Mouse (Mus musculus) CH12.LX (cell line): ENCODE results near the gene Mt1. TPM values are rescaled to one million over a fixed set of nuclear protein-coding genes. Genes with fewer than 3 reads are reported as not detected.

Experiments
- DNase-seq: peaks from one replicate; pipeline ENCODE4 v3.0.0-alpha.2; 2013; ENCODE audit errors: extremely low read depth
- H3K27ac ChIP-seq: 2 replicates; pipeline ENCODE4 v1.5.1; 2012; ENCODE audit warnings: low read depth, mild to moderate bottlenecking, control low read depth, moderate library complexity; ENCODE audit not compliant: insufficient read depth
- H3K27me3 ChIP-seq: replicated peaks from 2 replicates; pipeline ENCODE3; 2012; ENCODE audit warnings: inconsistent platforms
- H3K36me3 ChIP-seq, 2 experiments: replicated peaks in 1 of 2; 2 replicates each; pipeline versions ENCODE3 to v1.6.1; 2012; ENCODE audit warnings: inconsistent platforms in 1 of 2, low read length in 1 of 2, mild to moderate bottlenecking in 1 of 2, mixed read lengths in 1 of 2, moderate library complexity in 1 of 2; ENCODE audit not compliant: control insufficient read depth in 1 of 2, insufficient read depth in 1 of 2
- H3K4me1 ChIP-seq, 2 experiments: 2 replicates each; pipeline ENCODE4 v1.6.1; 2012; ENCODE audit warnings: inconsistent platforms in 1 of 2, moderate library complexity in 1 of 2; ENCODE audit not compliant: insufficient read depth in 2 of 2, control insufficient read depth in 1 of 2
- H3K4me2 ChIP-seq: 2 replicates; pipeline ENCODE4 v1.6.1; 2012; ENCODE audit warnings: low read depth, mild to moderate bottlenecking, control low read depth; ENCODE audit not compliant: poor library complexity, insufficient read depth, severe bottlenecking
- H3K4me3 ChIP-seq, 3 experiments: fragments of 150-350 bp in 1 of 3; sonication (generic) in 1 of 3; replicated peaks in 1 of 3; 2 replicates each; pipeline versions ENCODE3 to v1.5.1; 2011 to 2012; ENCODE audit warnings: low read depth in 2 of 3, low read length in 2 of 3, mild to moderate bottlenecking in 2 of 3, moderate library complexity in 2 of 3, control low read depth in 1 of 3, improper control_type of control experiment in 1 of 3, inconsistent platforms in 1 of 3, mixed read lengths in 1 of 3; ENCODE audit not compliant: poor library complexity in 1 of 3
- H3K79me2 ChIP-seq: replicated peaks from 2 replicates; pipeline ENCODE4 v1.6.1; 2012; ENCODE audit warnings: mild to moderate bottlenecking, moderate library complexity; ENCODE audit not compliant: control insufficient read depth, poor library complexity, insufficient read depth, severe bottlenecking; ENCODE audit errors: extremely low read depth
- H3K9ac ChIP-seq: 2 replicates; pipeline ENCODE4 v1.6.1; 2012; ENCODE audit warnings: low read depth, mild to moderate bottlenecking, control low read depth, moderate library complexity; ENCODE audit not compliant: insufficient read depth
- H3K9me3 ChIP-seq: replicated peaks from 2 replicates; pipeline ENCODE3; 2012; ENCODE audit warnings: low read length, inconsistent platforms, mixed read lengths
- CHD1 ChIP-seq: IDR thresholded peaks from 2 replicates; pipeline ENCODE4 v1.6.1; 2012; ENCODE audit warnings: low read depth, low read length, improper control_type of control experiment, inconsistent platforms
- E2F4 ChIP-seq: IDR thresholded peaks from 2 replicates; pipeline ENCODE4 v1.6.1; 2011; ENCODE audit warnings: low read depth, low read length, improper control_type of control experiment; ENCODE audit not compliant: insufficient replicate concordance
- EP300 ChIP-seq: IDR thresholded peaks from 2 replicates; pipeline ENCODE4 v1.6.1; 2011; ENCODE audit warnings: low read length, improper control_type of control experiment
- ETS1 ChIP-seq: conservative IDR thresholded peaks from 2 replicates; pipeline ENCODE4 v1.6.1; 2012; ENCODE audit warnings: low read depth, mild to moderate bottlenecking, inconsistent platforms, low read length, improper control_type of control experiment, moderate library complexity
- IRF4 ChIP-seq: IDR thresholded peaks from 2 replicates; pipeline ENCODE4 v1.6.1; 2014; ENCODE audit warnings: low read depth, mild to moderate bottlenecking, inconsistent platforms, low read length, improper control_type of control experiment
- JUN ChIP-seq: IDR thresholded peaks from 2 replicates; pipeline ENCODE4 v1.6.1; 2011; ENCODE audit warnings: low read depth, mild to moderate bottlenecking, low read length, improper control_type of control experiment, moderate library complexity; ENCODE audit not compliant: insufficient read depth
- MAFK ChIP-seq: IDR thresholded peaks from 2 replicates; pipeline ENCODE4 v1.6.1; 2011; ENCODE audit warnings: low read length, improper control_type of control experiment; ENCODE audit not compliant: insufficient replicate concordance
- MYC ChIP-seq: IDR thresholded peaks from 2 replicates; pipeline ENCODE4 v1.6.1; 2011; ENCODE audit warnings: low read depth, mild to moderate bottlenecking, improper control_type of control experiment, low read length
- NELFE ChIP-seq: IDR thresholded peaks from 2 replicates; pipeline ENCODE4 v1.6.1; 2011; ENCODE audit warnings: low read depth, low read length, improper control_type of control experiment
- NRF1 ChIP-seq: IDR thresholded peaks from 2 replicates; pipeline ENCODE4 v1.6.1; 2014; ENCODE audit warnings: low read depth, mild to moderate bottlenecking, inconsistent platforms, low read length, improper control_type of control experiment, moderate library complexity
- POLR2A ChIP-seq: IDR thresholded peaks from 2 replicates; pipeline ENCODE4 v1.6.1; 2011; ENCODE audit warnings: low read depth, mild to moderate bottlenecking, improper control_type of control experiment, low read length
- POLR2AphosphoS2 ChIP-seq: IDR thresholded peaks from 2 replicates; pipeline ENCODE4 v1.6.1; 2011; ENCODE audit warnings: low read depth, low read length, improper control_type of control experiment
- RAD21 ChIP-seq: IDR thresholded peaks from 2 replicates; pipeline ENCODE4 v1.6.1; 2011; ENCODE audit warnings: low read depth, mild to moderate bottlenecking, low read length, improper control_type of control experiment, moderate library complexity
- SMC3 ChIP-seq: IDR thresholded peaks from 2 replicates; pipeline ENCODE4 v1.6.1; 2011; ENCODE audit warnings: low read depth, low read length, improper control_type of control experiment
- TCF12 ChIP-seq: IDR thresholded peaks from 2 replicates; pipeline ENCODE4 v1.6.1; 2014; ENCODE audit warnings: low read depth, mild to moderate bottlenecking, inconsistent platforms, low read length, improper control_type of control experiment
- ZC3H11A ChIP-seq: IDR thresholded peaks from 2 replicates; pipeline ENCODE4 v1.6.1; 2012; ENCODE audit warnings: low read depth, mild to moderate bottlenecking, inconsistent platforms, low read length, improper control_type of control experiment
- ZKSCAN1 ChIP-seq: IDR thresholded peaks from 2 replicates; pipeline ENCODE4 v1.6.1; 2012; ENCODE audit warnings: low read depth, inconsistent platforms, low read length, improper control_type of control experiment, borderline replicate concordance
- ZMIZ1 ChIP-seq: IDR thresholded peaks from 2 replicates; pipeline ENCODE4 v1.6.1; 2012; ENCODE audit warnings: low read depth, mild to moderate bottlenecking, inconsistent platforms, low read length, improper control_type of control experiment
- ZNF384 ChIP-seq: IDR thresholded peaks from 2 replicates; pipeline ENCODE4 v1.6.1; 2012; ENCODE audit warnings: low read depth, low read length, improper control_type of control experiment, inconsistent platforms
- dilution Hi-C: fragments of 300-500 bp; cut with MboI; formaldehyde crosslinking; loops from 2 replicates; pipeline ENCODE4 v1.14.3; 2020; ENCODE audit warnings: low sequenced_read_pairs; ENCODE audit not compliant: extremely low pct_unique_long_range_greater_than_20kb, extremely low pct_ligation_motif_present
- in situ Hi-C: fragments of 300-500 bp; cut with MboI; formaldehyde crosslinking; loops from 3 replicates; pipeline ENCODE4 v1.14.3; 2019; ENCODE audit warnings: low sequenced_read_pairs, low pct_ligation_motif_present, low pct_unique_long_range_greater_than_20kb, mixed read lengths
- polyA plus RNA-seq: library from polyadenylated mRNA; unstranded; fragments of >175 nt; gene quantifications from 2 replicates; pipeline ENCODE4 v1.2.1, GENCODE M21; 2012; ENCODE audit warnings: low read depth; ENCODE audit not compliant: insufficient read length
- total RNA-seq, 2 experiments: library from RNA; depleted of rRNA; stranded (reverse); fragments of 300-350 nt in 1 of 2; fragments of >200 nt in 1 of 2; gene quantifications; 2 replicates each; pipeline ENCODE4 v1.2.3; 2012 to 2014

Gene Mt1
- total and polyA plus RNA-seq, 3 experiments, result 19.9 to 239 (median 62.7) TPM

- peak; percentile 41; the same call in 1 of the 2 replicates for TF ChIP-seq JUN
- no peak for TF ChIP-seq RAD21
- TF ChIP-seq EP300, result 0 out of 2 replicates have a peak, but pooled peaks have one; percentile 43
- no peak for TF ChIP-seq ZKSCAN1
- 0 out of 2 replicates have a peak, but pooled peaks have one; percentile 30 for TF ChIP-seq E2F4
- peak; percentile 32 for TF ChIP-seq NRF1
Observed at GRCm38 (mm10) chr8:94191101-94191691, 12.3 kb downstream of the Mt1 start (continued).

DNA sequence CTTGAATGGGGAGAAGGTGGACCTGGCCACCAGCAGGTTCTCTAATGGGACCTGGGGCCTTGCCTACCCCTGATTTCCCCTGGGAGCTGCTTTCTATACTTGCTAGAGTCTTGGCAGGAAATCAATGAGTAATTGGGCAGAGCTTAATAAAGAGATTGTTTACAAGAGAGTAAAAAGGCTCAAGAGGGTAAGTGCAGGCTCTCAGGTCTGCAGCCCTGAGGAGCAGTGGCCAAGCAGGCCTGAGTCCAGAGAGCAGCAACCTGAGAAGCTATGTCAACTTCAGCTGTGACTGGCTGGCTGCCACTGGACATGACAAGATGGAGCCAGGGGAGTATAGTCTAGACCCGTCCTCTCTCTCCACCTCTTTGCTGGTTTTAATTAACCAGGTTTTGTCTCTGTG, 14.0 kb downstream of the Mt1 start:
- H3K4me3 ChIP-seq, result no peak overlapping the region
- H3K4me1 ChIP-seq, result peaks cover 15 to 21% of the 10 kb centered on the region in 2 experiments
- H3K4me2 ChIP-seq, result no peak overlapping the region
- no peaks in the 10 kb centered on the region for H3K9me3 ChIP-seq
- H3K36me3 ChIP-seq, result no peaks in the 10 kb centered on the region
- H3K9ac ChIP-seq, result no peak overlapping the region
- in situ Hi-C loops, result loop anchor here (5.0 to 25.0 kb wide), 2 partner anchors 91 to 506 kb away; no protein-coding TSS in a partner anchor
- no peak overlapping the region for H3K27ac ChIP-seq
- no peaks in the 10 kb centered on the region for H3K79me2 ChIP-seq
- TF ChIP-seq NELFE (no peak), ZC3H11A (no peak), POLR2A (no peak), ZNF384 (no peak), IRF4 (no peak), ZMIZ1 (no peak), ETS1 (no peak), EP300 (no peak), POLR2AphosphoS2 (no peak), CHD1 (no peak), TCF12 (no peak), SMC3 (no peak), MYC (no peak), E2F4 (no peak), MAFK (no peak)
- dilution Hi-C loops, result no loop called here
- no peak for DNase-seq
- peaks cover 20% of the 10 kb centered on the region for H3K27me3 ChIP-seq
